Mouse (Mus musculus) CH12.LX (cell line): ENCODE measurements around the gene Tnip3.

Experiments used
- BHLHE40 ChIP-seq: IDR thresholded peaks from 2 replicates; pipeline ENCODE4 v1.6.1; 2011; ENCODE audit warnings: mild to moderate bottlenecking, low read depth, low read length, improper control_type of control experiment
- CTCF ChIP-seq, 2 experiments: IDR thresholded peaks in 1 of 2; conservative IDR thresholded peaks in 1 of 2; 2 replicates each; pipeline ENCODE4 v1.5.1; 2011 to 2012; ENCODE audit warnings: low read depth in 2 of 2, low read length in 2 of 2, improper control_type of control experiment in 1 of 2, inconsistent platforms in 1 of 2, mild to moderate bottlenecking in 1 of 2, moderate library complexity in 1 of 2
- JUND ChIP-seq: conservative IDR thresholded peaks from 2 replicates; pipeline ENCODE4 v1.6.1; 2011; ENCODE audit warnings: low read depth, low read length, improper control_type of control experiment
- MAX ChIP-seq: IDR thresholded peaks from 2 replicates; pipeline ENCODE4 v1.6.1; 2011; ENCODE audit warnings: low read length, improper control_type of control experiment
- POLR2A ChIP-seq: IDR thresholded peaks from 2 replicates; pipeline ENCODE4 v1.6.1; 2011; ENCODE audit warnings: low read depth, mild to moderate bottlenecking, improper control_type of control experiment, low read length
- POLR2AphosphoS2 ChIP-seq: IDR thresholded peaks from 2 replicates; pipeline ENCODE4 v1.6.1; 2011; ENCODE audit warnings: low read depth, low read length, improper control_type of control experiment
- RCOR1 ChIP-seq: conservative IDR thresholded peaks from 2 replicates; pipeline ENCODE4 v1.6.1; 2012; ENCODE audit warnings: low read depth, mild to moderate bottlenecking, inconsistent platforms, low read length, improper control_type of control experiment
- TBP ChIP-seq: conservative IDR thresholded peaks from 2 replicates; pipeline ENCODE4 v1.6.1; 2011; ENCODE audit warnings: low read depth, low read length, improper control_type of control experiment

- no peak for TF ChIP-seq POLR2A
- TF ChIP-seq MAX: no peak
- no peak for TF ChIP-seq RCOR1
- TF ChIP-seq CTCF (conservative IDR thresholded peaks at IDR 0.05 in 1 of 2, IDR thresholded peaks at IDR 0.05 in 1 of 2; ENCODE audit: low read depth in 2 of 2, low read length in 2 of 2): no peak
- no peak for TF ChIP-seq TBP
- TF ChIP-seq POLR2AphosphoS2: no peak
- no peak for TF ChIP-seq BHLHE40
- no peak for TF ChIP-seq JUND
These were observed 119.0 kb downstream of the Tnip3 start for GRCm38 (mm10) chr6:65644110-65644509.
